Mouse (Mus musculus): ENCODE data around the gene Cyb5rl. TPM values are rescaled to one million over a fixed set of nuclear protein-coding genes. Genes with fewer than 3 reads are reported as not detected.
A peak's percentile ranks its signal among the peaks of the same experiment; 100 is the strongest.

The Cyb5rl gene
- polyA plus RNA-seq, 1 experiment from 2014 or later: 7.7 TPM

- no peaks in the 10 kb centered on the region for H3K9me3 ChIP-seq (ENCODE audit: control insufficient read depth, low read length)
- H3K9ac ChIP-seq (ENCODE audit: low read depth, low read length): no peak overlapping the region
- H3K27me3 ChIP-seq (ENCODE audit: control insufficient read depth, insufficient read depth, low read length): no peaks in the 10 kb centered on the region
- H3K4me2 ChIP-seq (replicated peaks; ENCODE audit: low read depth, low read length): no peak overlapping the region
- no peak overlapping the region for H3K27ac ChIP-seq (ENCODE audit: low read depth, low read length)
- peaks cover 21% of the 10 kb centered on the region for H3K4me1 ChIP-seq (ENCODE audit: control insufficient read depth, insufficient read depth, low read length)
- no peak overlapping the region for H3K4me3 ChIP-seq (ENCODE audit: low read length)
- no peak for ATAC-seq (ENCODE audit: low FRiP score, low TSS enrichment)
- H3K36me3 ChIP-seq (ENCODE audit: control insufficient read depth, insufficient read depth, low read length): no peaks in the 10 kb centered on the region
- WGBS: 38% methylated on average over 13 of the region's 13 CpGs
These were observed 61.3 kb downstream of the Cyb5rl start for GRCm38 (mm10) chr4:107127901-107128669.

GRCm38 (mm10) chr4:107129373-107129772 lies 62.6 kb downstream of the Cyb5rl start:
- WGBS: 80% methylated on average over 8 of the region's 8 CpGs
- Histone ChIP-seq H3K4me2 (replicated peaks; ENCODE audit: low read depth, low read length) (no peak overlapping the region), H3K27ac (ENCODE audit: low read depth, low read length) (no peak overlapping the region), H3K9me3 (ENCODE audit: control insufficient read depth, low read length) (no peaks in the 10 kb centered on the region), H3K4me1 (ENCODE audit: control insufficient read depth, insufficient read depth, low read length) (peaks cover 25% of the 10 kb centered on the region), H3K27me3 (ENCODE audit: control insufficient read depth, insufficient read depth, low read length) (no peaks in the 10 kb centered on the region), H3K4me3 (ENCODE audit: low read length) (no peak overlapping the region), H3K36me3 (ENCODE audit: control insufficient read depth, insufficient read depth, low read length) (no peaks in the 10 kb centered on the region), H3K9ac (ENCODE audit: low read depth, low read length) (no peak overlapping the region)
- ATAC-seq (ENCODE audit: low FRiP score, low TSS enrichment): no peak

- peaks cover 26% of the 10 kb centered on the region for H3K4me1 ChIP-seq (ENCODE audit: control insufficient read depth, insufficient read depth, low read length)
- H3K36me3 ChIP-seq (ENCODE audit: control insufficient read depth, insufficient read depth, low read length): no peaks in the 10 kb centered on the region
- H3K4me3 ChIP-seq (ENCODE audit: low read length): no peak overlapping the region
- no peak overlapping the region for H3K27ac ChIP-seq (ENCODE audit: low read depth, low read length)
- ATAC-seq (ENCODE audit: low FRiP score, low TSS enrichment): no peak
- no peaks in the 10 kb centered on the region for H3K27me3 ChIP-seq (ENCODE audit: control insufficient read depth, insufficient read depth, low read length)
- no peak overlapping the region for H3K4me2 ChIP-seq (replicated peaks; ENCODE audit: low read depth, low read length)
- H3K9me3 ChIP-seq (ENCODE audit: control insufficient read depth, low read length): no peaks in the 10 kb centered on the region
- 15% methylated on average over 9 of the region's 9 CpGs for WGBS
- no peak overlapping the region for H3K9ac ChIP-seq (ENCODE audit: low read depth, low read length)
These were observed 63.7 kb downstream of the Cyb5rl start for GRCm38 (mm10) chr4:107130534-107130933.

GRCm38 (mm10) chr4:107134891-107135290 lies 68.1 kb downstream of the Cyb5rl start:
- no peak overlapping the region for H3K4me2 ChIP-seq (replicated peaks; ENCODE audit: low read depth, low read length)
- ATAC-seq (ENCODE audit: low FRiP score, low TSS enrichment): no peak
- H3K4me3 ChIP-seq (ENCODE audit: low read length): no peak overlapping the region
- H3K9ac ChIP-seq (ENCODE audit: low read depth, low read length): no peak overlapping the region
- peaks cover 65% of the 10 kb centered on the region for H3K4me1 ChIP-seq (ENCODE audit: control insufficient read depth, insufficient read depth, low read length)
- no peak overlapping the region for H3K27ac ChIP-seq (ENCODE audit: low read depth, low read length)
- H3K9me3 ChIP-seq (ENCODE audit: control insufficient read depth, low read length): no peaks in the 10 kb centered on the region
- no peaks in the 10 kb centered on the region; the same call in 1 of the 2 replicates for H3K36me3 ChIP-seq (ENCODE audit: control insufficient read depth, insufficient read depth, low read length)
- WGBS: 89% methylated on average over 3 of the region's 3 CpGs
- H3K27me3 ChIP-seq (ENCODE audit: control insufficient read depth, insufficient read depth, low read length): no peaks in the 10 kb centered on the region

- Histone ChIP-seq H3K36me3 (ENCODE audit: control insufficient read depth, insufficient read depth, low read length) (no peaks in the 10 kb centered on the region; the same call in 1 of the 2 replicates), H3K4me2 (replicated peaks; ENCODE audit: low read depth, low read length) (no peak overlapping the region), H3K27ac (ENCODE audit: low read depth, low read length) (peak overlapping the region; percentile 12; the same call in 1 of the 2 replicates), H3K4me1 (ENCODE audit: control insufficient read depth, insufficient read depth, low read length) (peaks cover 67% of the 10 kb centered on the region), H3K9ac (ENCODE audit: low read depth, low read length) (no peak overlapping the region), H3K9me3 (ENCODE audit: control insufficient read depth, low read length) (no peaks in the 10 kb centered on the region), H3K4me3 (ENCODE audit: low read length) (no peak overlapping the region), H3K27me3 (ENCODE audit: control insufficient read depth, insufficient read depth, low read length) (no peaks in the 10 kb centered on the region)
- no peak for ATAC-seq (ENCODE audit: low FRiP score, low TSS enrichment)
- 60% methylated on average over 5 of the region's 5 CpGs for WGBS
These were observed 68.9 kb downstream of the Cyb5rl start for GRCm38 (mm10) chr4:107135663-107136062.

GRCm38 (mm10) chr4:107136531-107136930 lies 69.7 kb downstream of the Cyb5rl start:
- Histone ChIP-seq H3K9ac (ENCODE audit: low read depth, low read length) (no peak overlapping the region), H3K9me3 (ENCODE audit: control insufficient read depth, low read length) (no peaks in the 10 kb centered on the region), H3K4me1 (ENCODE audit: control insufficient read depth, insufficient read depth, low read length) (peaks cover 66% of the 10 kb centered on the region), H3K4me3 (ENCODE audit: low read length) (no peak overlapping the region), H3K4me2 (replicated peaks; ENCODE audit: low read depth, low read length) (no peak overlapping the region), H3K36me3 (ENCODE audit: control insufficient read depth, insufficient read depth, low read length) (no peaks in the 10 kb centered on the region; the same call in 1 of the 2 replicates), H3K27me3 (ENCODE audit: control insufficient read depth, insufficient read depth, low read length) (no peaks in the 10 kb centered on the region), H3K27ac (ENCODE audit: low read depth, low read length) (peak overlapping the region; percentile 34; the same call in 1 of the 2 replicates)
- ATAC-seq (ENCODE audit: low FRiP score, low TSS enrichment): no peak
- 42% methylated on average over 3 of the region's 3 CpGs for WGBS

Other genes starting within 250 kb of the Cyb5rl start
- gene Ssbp3, start 156.3 kb upstream of the Cyb5rl start, polyA plus RNA-seq (2014; fragmentation: Nextera tagmentation; extraction: Ambion mirVana): 81.5 and 118 TPM in 2 replicates
- 108 and 125 TPM in 2 replicates for gene Mrpl37, start 120 bp upstream of the Cyb5rl start, polyA plus RNA-seq (2014; fragmentation: Nextera tagmentation; extraction: Ambion mirVana)
- gene Cdcp2, start 29.9 kb downstream of the Cyb5rl start, polyA plus RNA-seq (2014; fragmentation: Nextera tagmentation; extraction: Ambion mirVana): 0.12 TPM in 1 of 2 replicates, not detected in the other
- gene Tmem59, start 111.4 kb downstream of the Cyb5rl start, polyA plus RNA-seq (2014; fragmentation: Nextera tagmentation; extraction: Ambion mirVana): 345 and 420 TPM in 2 replicates
- gene Tceanc2, start 112.1 kb downstream of the Cyb5rl start, polyA plus RNA-seq (2014; fragmentation: Nextera tagmentation; extraction: Ambion mirVana): 31.7 and 39.3 TPM in 2 replicates
- not detected in 2 replicates for gene Ldlrad1, start 142.2 kb downstream of the Cyb5rl start, polyA plus RNA-seq (2014; fragmentation: Nextera tagmentation; extraction: Ambion mirVana)
- gene Lrrc42, start 186.5 kb downstream of the Cyb5rl start, polyA plus RNA-seq (2014; fragmentation: Nextera tagmentation; extraction: Ambion mirVana): 101 and 113 TPM in 2 replicates
- 39.6 and 56.6 TPM in 2 replicates for gene Hspb11, start 186.6 kb downstream of the Cyb5rl start, polyA plus RNA-seq (2014; fragmentation: Nextera tagmentation; extraction: Ambion mirVana)
- 0.38 TPM in 1 of 2 replicates, not detected in the other for gene Dio1, start 240.2 kb downstream of the Cyb5rl start, polyA plus RNA-seq (2014; fragmentation: Nextera tagmentation; extraction: Ambion mirVana)
- 44.6 and 51.4 TPM in 2 replicates for gene Yipf1, start 247.4 kb downstream of the Cyb5rl start, polyA plus RNA-seq (2014; fragmentation: Nextera tagmentation; extraction: Ambion mirVana)